Mouse (Mus musculus): ENCODE measurements around the gene Rnf207.

Rnf207 gene

GRCm38 (mm10) chr4:152328691-152329090 lies 9.9 kb upstream of the Rnf207 start:
- DNase-seq (ENCODE audit: low read depth): no peak

DNA sequence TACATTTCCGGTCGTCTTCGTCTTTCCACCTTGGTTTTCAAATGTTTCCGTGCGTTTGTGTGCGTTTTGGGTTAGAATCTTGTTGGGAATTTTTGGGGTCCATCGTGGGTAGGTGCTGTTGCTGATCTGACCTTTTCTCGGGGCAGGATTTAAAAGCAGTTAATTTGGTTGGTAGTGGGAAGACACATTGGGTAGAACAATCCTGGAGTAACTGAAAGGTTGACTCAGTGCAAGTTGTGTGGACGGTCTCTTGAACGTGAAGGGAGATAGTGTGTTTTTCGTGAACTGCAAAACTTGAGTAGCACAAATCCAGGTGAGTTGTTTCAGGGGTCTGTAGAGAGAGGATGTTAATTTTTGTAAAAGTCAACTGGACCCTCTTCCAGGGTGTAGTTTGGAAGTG lies 7.8 kb upstream of the Rnf207 start:
- no peak for DNase-seq (ENCODE audit: low read depth)

GRCm38 (mm10) chr4:152325574-152326411 lies 7.0 kb upstream of the Rnf207 start, which contains the start of gene Rpl22:
TSS of gene Rpl22 (plus strand) at chr4:152325742.
- peak; percentile 93 for DNase-seq (ENCODE audit: low read depth)

DNA sequence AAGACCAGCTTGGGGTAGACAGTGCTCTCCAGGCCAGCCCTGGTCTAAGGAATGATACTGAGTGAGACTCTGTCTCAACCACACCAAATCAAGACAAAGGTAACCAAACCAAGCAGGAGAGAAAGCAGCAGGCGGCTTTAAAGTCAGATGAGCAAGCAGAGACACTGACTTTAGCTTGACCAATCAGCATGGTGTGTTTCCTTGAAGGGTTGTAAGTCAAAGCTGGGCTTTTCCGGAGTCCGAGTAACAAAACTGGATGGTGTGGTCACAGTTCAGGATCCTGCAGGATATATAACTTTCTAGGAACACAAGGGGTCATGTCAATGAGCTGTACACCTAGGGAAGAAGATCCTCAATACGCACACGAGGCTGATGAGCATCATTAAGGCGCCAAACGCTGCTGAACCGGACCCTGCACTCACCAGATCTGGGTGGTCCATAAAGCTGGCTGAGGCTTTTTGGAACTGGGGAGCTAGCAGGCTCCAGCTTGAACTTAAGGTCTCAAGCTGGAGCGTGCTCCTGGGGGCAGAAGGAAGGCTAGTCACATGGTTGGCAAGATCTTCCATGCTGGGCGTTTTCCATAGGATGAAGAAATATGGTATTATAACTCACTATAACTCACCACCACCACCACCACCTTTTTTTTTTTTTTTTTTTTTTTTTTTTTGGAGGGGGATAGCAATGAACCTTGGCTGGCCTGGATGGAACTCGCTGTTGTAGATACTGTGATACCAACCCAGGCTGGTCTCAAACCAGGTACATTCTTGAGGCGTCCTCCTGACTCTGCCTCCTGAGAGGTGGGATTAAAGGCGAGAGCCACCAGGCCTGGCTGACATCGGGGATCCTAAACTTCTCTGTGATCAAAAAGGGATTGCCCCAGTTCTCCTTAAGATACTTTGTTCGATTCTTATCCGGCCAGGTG lies 6.1 kb upstream of the Rnf207 start:
- DNase-seq (ENCODE audit: low read depth): no peak

- DNase-seq (ENCODE audit: low read depth): no peak
Observed at GRCm38 (mm10) chr4:152321464-152321863, 2.7 kb upstream of the Rnf207 start.

DNA sequence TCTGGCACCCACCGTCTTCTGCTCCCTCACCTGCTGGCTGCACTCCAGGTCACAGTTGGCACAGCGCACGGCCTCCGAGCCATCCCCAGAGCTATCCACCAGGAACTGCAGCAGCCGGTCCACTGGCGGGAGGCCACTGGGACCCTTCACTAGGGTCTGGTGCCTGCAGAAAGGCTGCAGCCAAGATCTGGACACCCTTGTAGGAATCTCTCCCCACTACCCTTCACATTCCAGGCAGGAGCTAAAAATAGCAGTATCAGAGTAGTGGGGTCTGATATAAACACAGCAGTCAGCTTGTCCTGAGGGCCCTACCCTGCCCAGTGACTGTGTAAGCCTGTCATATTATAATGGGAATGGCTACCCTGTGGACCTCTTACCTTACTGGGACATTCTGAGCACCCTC lies 1.2 kb downstream of the Rnf207 start:
- DNase-seq (ENCODE audit: low read depth): no peak

GRCm38 (mm10) chr4:152315498-152316213 lies 3.1 kb downstream of the Rnf207 start:
- no peak for DNase-seq (ENCODE audit: low read depth)

- no peak for DNase-seq (ENCODE audit: low read depth)
Observed at GRCm38 (mm10) chr4:152313934-152314333, 4.9 kb downstream of the Rnf207 start.

- DNase-seq (ENCODE audit: low read depth): no peak
Observed at GRCm38 (mm10) chr4:152313211-152313632, 5.6 kb downstream of the Rnf207 start.

- DNase-seq (ENCODE audit: low read depth): no peak
Observed at GRCm38 (mm10) chr4:152312186-152312585, 6.6 kb downstream of the Rnf207 start.

DNA sequence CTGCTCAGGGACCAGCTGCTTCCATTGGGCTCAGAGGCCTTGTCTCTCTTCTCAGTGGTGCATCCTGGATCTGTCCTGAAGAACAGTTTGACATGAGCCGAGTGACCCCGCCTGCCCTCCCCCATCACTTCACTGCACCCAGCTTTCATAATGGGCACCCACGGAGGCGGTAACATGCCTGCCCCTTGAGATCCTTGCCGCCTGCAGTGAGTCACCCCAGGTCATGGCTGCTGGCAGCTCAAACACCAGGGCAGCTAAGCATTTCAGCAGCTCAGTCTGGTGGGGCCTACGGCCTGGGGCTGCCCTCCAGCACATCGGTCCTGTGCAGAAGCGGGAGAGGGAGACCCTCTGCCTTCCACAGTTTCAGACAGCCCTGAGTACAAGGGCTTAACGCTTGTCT lies 11.3 kb downstream of the Rnf207 start:
- DNase-seq (ENCODE audit: low read depth): no peak

DNA sequence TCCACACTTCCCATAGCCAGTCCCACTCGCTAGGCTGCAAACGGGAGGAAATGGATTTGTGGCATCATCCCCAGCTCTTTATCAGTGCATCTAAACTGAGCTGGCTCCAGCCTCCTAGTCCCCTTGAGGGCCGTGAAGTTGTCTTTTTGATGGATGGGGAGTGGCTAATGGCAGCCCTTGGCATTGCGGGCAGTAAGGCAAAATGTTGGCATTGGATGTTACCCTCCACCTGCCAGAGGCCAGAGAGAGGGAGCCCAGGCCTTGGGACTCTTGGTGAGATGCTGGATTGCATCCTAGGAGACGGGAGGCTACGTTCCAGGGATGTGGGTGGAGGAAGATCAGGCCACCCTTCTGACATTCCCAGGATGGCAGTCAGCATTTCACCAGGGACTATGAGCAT lies 12.8 kb downstream of the Rnf207 start:
- DNase-seq (ENCODE audit: low read depth): no peak

- no peak for DNase-seq (ENCODE audit: low read depth)
Observed at GRCm38 (mm10) chr4:152304685-152305084, 14.1 kb downstream of the Rnf207 start.

- DNase-seq (ENCODE audit: low read depth): no peak
Observed at GRCm38 (mm10) chr4:152303172-152303571, 15.6 kb downstream of the Rnf207 start.

DNA sequence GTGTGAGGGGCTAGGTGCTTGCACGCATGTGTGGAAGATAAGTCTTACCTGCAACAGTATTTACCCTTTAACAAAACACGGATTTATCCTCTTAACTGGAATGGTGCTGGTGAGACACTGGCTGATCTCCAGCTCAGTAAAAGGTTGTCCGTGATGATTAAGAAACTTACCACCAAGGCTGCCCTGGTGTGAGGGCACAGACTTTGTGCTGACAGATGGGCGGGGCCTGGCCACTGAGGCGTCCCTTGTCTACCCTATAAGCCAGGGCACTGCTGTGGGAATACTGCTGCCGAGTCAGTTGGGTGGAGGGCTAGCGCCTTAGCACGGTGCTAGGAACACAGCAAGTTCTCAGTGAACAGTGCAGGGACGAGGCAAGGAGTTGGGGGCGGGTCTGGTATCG lies 16.8 kb downstream of the Rnf207 start:
- DNase-seq (ENCODE audit: low read depth): no peak

- no peak for DNase-seq (ENCODE audit: low read depth)
Observed at GRCm38 (mm10) chr4:152300375-152300774, 18.4 kb downstream of the Rnf207 start.

GRCm38 (mm10) chr4:152298836-152299235 lies 20.0 kb downstream of the Rnf207 start:
- DNase-seq (ENCODE audit: low read depth): no peak

- peak; percentile 96 for DNase-seq (ENCODE audit: low read depth)
Observed at GRCm38 (mm10) chr4:152296874-152297861, 21.6 kb downstream of the Rnf207 start, which contains the start of gene Icmt. TSS of gene Icmt (plus strand) at chr4:152297227.

DNA sequence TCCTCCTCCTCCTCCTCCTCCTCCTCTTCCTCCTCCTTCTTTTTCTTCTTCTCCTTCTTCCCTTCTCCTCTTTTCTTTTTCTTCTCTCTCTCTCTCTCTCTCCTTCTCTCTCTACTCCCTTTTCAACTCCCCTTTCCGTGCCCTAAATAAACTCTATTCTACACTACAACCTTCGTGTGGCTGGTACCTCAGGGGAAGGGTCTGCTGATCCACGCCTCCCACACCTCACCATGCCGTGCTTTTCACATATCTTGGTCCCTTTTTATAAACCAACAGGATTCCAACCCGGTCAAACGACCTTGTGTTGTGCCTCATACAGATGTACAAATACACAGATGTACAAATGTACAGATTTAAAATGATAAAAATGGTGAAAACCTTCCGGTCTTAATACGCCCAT lies 22.4 kb downstream of the Rnf207 start:
- DNase-seq (ENCODE audit: low read depth): no peak

GRCm38 (mm10) chr4:152295916-152296315 lies 22.9 kb downstream of the Rnf207 start:
- no peak for DNase-seq (ENCODE audit: low read depth)

Data from c-Kit-positive CD71-negative TER-119-negative erythroid progenitor cells, embryonic 14.5 days (primary cell).